Mouse (Mus musculus) heart, embryonic 11.5 days (tissue): Measurements from ENCODE around the gene Mrpl10. TPM values are rescaled to one million over a fixed set of nuclear protein-coding genes. Genes with fewer than 3 reads are reported as not detected.

ENCODE experiments used
- ATAC-seq: fragments of 200-750 bp; cut with Nextera tagmentation; replicated peaks from 2 replicates; pipeline ENCODE4 v1.8.0; 2017; ENCODE audit warnings: moderate library complexity; ENCODE audit not compliant: insufficient number of reproducible peaks, low FRiP score, low TSS enrichment
- H3K27ac ChIP-seq: fragments of 300-500 bp; sonication (generic); 2 replicates; pipeline ENCODE4 v1.5.1; 2014; ENCODE audit warnings: mild to moderate bottlenecking, low read depth, low read length
- H3K27me3 ChIP-seq: fragments of 300-500 bp; sonication (generic); 2 replicates; pipeline ENCODE4 v1.6.1; 2014; ENCODE audit warnings: mild to moderate bottlenecking, low read length, mixed read lengths; ENCODE audit not compliant: control insufficient read depth, insufficient read depth
- H3K36me3 ChIP-seq: fragments of 300-500 bp; sonication (generic); 2 replicates; pipeline ENCODE4 v1.6.1; 2014; ENCODE audit warnings: mild to moderate bottlenecking, low read length, moderate library complexity, mixed read lengths; ENCODE audit not compliant: control insufficient read depth, insufficient read depth
- H3K4me1 ChIP-seq: fragments of 300-500 bp; sonication (generic); 2 replicates; pipeline ENCODE4 v1.6.1; 2014; ENCODE audit warnings: low read length; ENCODE audit not compliant: control insufficient read depth, insufficient read depth
- H3K4me2 ChIP-seq: fragments of 300-500 bp; sonication (generic); 2 replicates; pipeline ENCODE4 v1.6.1; 2014; ENCODE audit warnings: mild to moderate bottlenecking, moderate library complexity
- H3K4me3 ChIP-seq: fragments of 300-500 bp; sonication (generic); 2 replicates; pipeline ENCODE4 v1.5.1; 2014; ENCODE audit warnings: low read depth, low read length
- H3K9ac ChIP-seq: fragments of 300-500 bp; sonication (generic); 2 replicates; pipeline ENCODE4 v1.6.1; 2014; ENCODE audit warnings: mild to moderate bottlenecking, low read depth, low read length, moderate library complexity
- H3K9me3 ChIP-seq: fragments of 300-500 bp; sonication (generic); replicated peaks from 2 replicates; pipeline ENCODE4 v1.6.1; 2016; ENCODE audit warnings: low read length; ENCODE audit not compliant: control insufficient read depth
- WGBS: fragments of 180-500 bp; shearing (Covaris S2); extraction: QIAGEN DNeasy Blood & Tissue Kit; methylation state at CpG from one replicate; pipeline ENCODE4 v1.1.7; 2014; ENCODE audit not compliant: insufficient replicate concordance; 5-methylcytosine and 5-hydroxymethylcytosine counted together
- polyA plus RNA-seq: library from polyadenylated mRNA; unstranded; fragments of >200 nt; fragmentation: Nextera tagmentation; extraction: Ambion mirVana; gene quantifications from 2 replicates; pipeline ENCODE4 v1.2.1, GENCODE M21; 2014

The Mrpl10 gene
- polyA plus RNA-seq: 83.9 and 87.2 TPM in 2 replicates

DNA sequence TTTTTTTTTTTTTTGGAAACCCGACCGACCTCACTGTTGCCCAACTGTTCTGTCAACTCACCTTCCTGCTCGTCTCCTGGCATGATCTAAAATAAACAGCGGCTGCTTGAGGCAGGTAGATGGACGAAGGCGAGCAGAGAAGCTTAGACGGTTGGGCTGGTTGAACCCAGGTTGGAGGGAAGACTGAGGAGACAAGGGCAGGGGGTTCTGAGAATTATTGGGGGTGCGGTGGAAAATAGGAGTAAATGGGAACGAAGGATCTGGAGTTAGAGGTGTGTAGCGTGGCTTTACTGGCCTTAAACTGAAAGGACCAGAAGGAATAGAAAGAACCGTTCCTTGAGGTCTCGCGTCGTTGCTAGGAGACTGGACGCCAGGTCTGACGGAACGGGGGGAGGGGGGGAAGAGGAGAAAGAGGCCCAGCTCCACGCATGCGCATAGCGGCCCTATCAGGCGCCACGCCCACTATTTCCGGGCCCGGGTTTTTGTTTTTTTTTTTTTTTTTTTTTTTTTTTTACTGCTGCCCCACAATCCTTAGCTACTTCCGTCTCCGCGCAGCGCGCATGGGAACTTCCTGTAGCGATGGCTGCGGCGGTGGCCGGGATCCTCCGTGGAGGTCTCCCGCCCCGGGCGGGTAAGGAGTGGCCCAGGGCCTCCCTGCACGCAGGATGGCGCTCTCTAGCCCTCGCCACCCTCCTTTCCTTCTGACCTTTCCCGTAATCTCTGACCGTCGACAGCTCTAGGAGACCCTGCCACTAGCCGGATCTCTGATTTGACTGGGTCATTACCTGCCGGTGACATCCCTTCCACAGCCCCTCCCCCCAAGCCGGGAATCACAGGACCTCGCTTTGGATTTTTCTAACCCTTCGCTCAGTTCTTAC, at the start of gene Mrpl10, which contains the start of gene Lrrc46:
Mrpl10 (plus strand) TSS at position 539 of the 878 bp plus-strand sequence.
Lrrc46 (minus strand) TSS at position 386 of the 878 bp plus-strand sequence.
- under 1% methylated on average over 41 of the region's 48 CpGs for WGBS
- H3K27me3 ChIP-seq: no peaks in the 10 kb centered on the region
- peak within 1 kb of the TSS; percentile 90 for H3K4me2 ChIP-seq
- peak; percentile 79 for ATAC-seq
- H3K9ac ChIP-seq: peak within 1 kb of the TSS; percentile 86
- peaks cover 4% of the 10 kb centered on the region for H3K36me3 ChIP-seq
- H3K4me1 ChIP-seq: peaks cover 7% of the 10 kb centered on the region; the same call in 1 of the 2 replicates
- H3K4me3 ChIP-seq: peak within 1 kb of the TSS; percentile 78
- H3K27ac ChIP-seq: 0 out of 2 replicates have a peak within 1 kb of the TSS, but pooled peaks have one; percentile 38
- H3K9me3 ChIP-seq: no peaks in the 10 kb centered on the region

GRCm38 (mm10) chr11:96992722-96993311, 48.5 kb upstream of the Mrpl10 start:
- no peak overlapping the region for H3K4me3 ChIP-seq
- no peak overlapping the region for H3K9ac ChIP-seq
- peaks cover 19% of the 10 kb centered on the region for H3K4me1 ChIP-seq
- no peak overlapping the region for H3K27ac ChIP-seq
- ATAC-seq: no peak
- 22% methylated on average over 8 of the region's 8 CpGs for WGBS
- H3K9me3 ChIP-seq: no peaks in the 10 kb centered on the region
- no peak overlapping the region for H3K4me2 ChIP-seq
- no peaks in the 10 kb centered on the region for H3K36me3 ChIP-seq
- H3K27me3 ChIP-seq: peaks cover 52% of the 10 kb centered on the region

DNA sequence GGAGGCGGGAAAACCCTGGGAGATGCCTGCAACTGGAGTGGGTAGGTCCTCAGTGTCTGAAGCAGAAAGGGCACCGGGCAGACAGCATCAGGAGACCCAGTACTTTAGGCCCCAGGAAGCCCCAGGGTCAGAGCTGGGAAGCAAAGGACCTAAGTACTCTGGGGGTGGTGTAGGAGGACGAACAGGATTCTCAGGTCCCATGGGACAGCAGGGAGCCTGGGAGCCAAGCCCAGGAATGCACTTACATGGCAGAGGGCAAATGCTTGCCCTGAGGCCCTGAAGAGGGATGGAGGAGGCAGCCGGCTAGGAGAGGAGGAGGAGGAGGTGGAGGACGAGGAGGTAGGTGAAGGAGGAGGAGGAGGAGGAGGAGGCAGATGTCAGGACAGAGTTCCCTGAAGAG, 46.3 kb upstream of the Mrpl10 start:
- no peaks in the 10 kb centered on the region for H3K36me3 ChIP-seq
- 29% methylated on average over 5 of the region's 5 CpGs for WGBS
- H3K4me2 ChIP-seq: no peak overlapping the region
- H3K9ac ChIP-seq: no peak overlapping the region
- H3K9me3 ChIP-seq: no peaks in the 10 kb centered on the region
- H3K4me1 ChIP-seq: 0 out of 2 replicates have a peak, but pooled peaks cover 13% of the 10 kb centered on the region
- H3K4me3 ChIP-seq: no peak overlapping the region
- H3K27me3 ChIP-seq: peaks cover 56% of the 10 kb centered on the region
- no peak overlapping the region for H3K27ac ChIP-seq
- ATAC-seq: no peak

GRCm38 (mm10) chr11:96995836-96996772, 45.3 kb upstream of the Mrpl10 start:
- no peaks in the 10 kb centered on the region for H3K36me3 ChIP-seq
- WGBS: 64% methylated on average over 15 of the region's 15 CpGs
- no peak overlapping the region for H3K4me2 ChIP-seq
- 0 out of 2 replicates have a peak, but pooled peaks cover 13% of the 10 kb centered on the region for H3K4me1 ChIP-seq
- no peak overlapping the region for H3K27ac ChIP-seq
- peaks cover 56% of the 10 kb centered on the region for H3K27me3 ChIP-seq
- no peaks in the 10 kb centered on the region for H3K9me3 ChIP-seq
- no peak overlapping the region for H3K4me3 ChIP-seq
- ATAC-seq: no peak
- H3K9ac ChIP-seq: no peak overlapping the region

GRCm38 (mm10) chr11:96996773-96997379, 44.5 kb upstream of the Mrpl10 start:
- H3K36me3 ChIP-seq: no peaks in the 10 kb centered on the region
- peak overlapping the region; percentile 36 for H3K4me3 ChIP-seq
- no peak overlapping the region for H3K27ac ChIP-seq
- H3K9ac ChIP-seq: peak overlapping the region; percentile 40
- no peak for ATAC-seq
- H3K4me2 ChIP-seq: peak overlapping the region; percentile 64
- peaks cover 64% of the 10 kb centered on the region for H3K27me3 ChIP-seq
- H3K4me1 ChIP-seq: 0 out of 2 replicates have a peak, but pooled peaks cover 13% of the 10 kb centered on the region
- H3K9me3 ChIP-seq: no peaks in the 10 kb centered on the region
- 11% methylated on average over 17 of the region's 17 CpGs for WGBS

DNA sequence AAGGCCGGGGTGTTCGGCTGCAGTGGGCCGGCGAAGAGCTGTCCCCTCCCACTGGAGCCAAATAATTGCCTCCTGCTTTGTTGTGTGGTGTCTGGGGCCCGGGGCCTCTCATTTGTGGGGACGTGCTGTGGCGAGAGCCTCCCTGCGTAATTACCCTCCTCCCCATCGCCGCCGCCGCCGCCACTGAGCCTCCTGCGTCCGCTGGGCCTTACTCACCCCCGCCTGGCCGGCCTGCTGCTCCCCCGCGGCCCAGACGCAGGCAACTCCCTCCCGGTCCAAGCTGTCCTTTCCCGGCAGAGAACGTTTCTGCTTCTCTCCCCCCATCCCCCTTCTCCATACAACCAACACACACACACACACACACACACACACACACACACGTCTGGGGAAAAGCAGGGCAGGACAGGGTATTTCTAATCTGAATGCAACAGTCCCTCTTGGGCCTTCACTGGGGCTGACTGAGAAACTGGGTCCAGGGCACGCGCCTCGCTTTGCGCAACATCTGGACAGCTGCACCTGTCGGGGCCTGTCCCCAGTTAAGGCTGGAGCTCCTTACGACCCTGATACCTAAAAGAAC, 43.9 kb upstream of the Mrpl10 start:
- Histone ChIP-seq H3K27ac (no peak overlapping the region), H3K9me3 (no peaks in the 10 kb centered on the region), H3K9ac (peak overlapping the region; percentile 40), H3K4me3 (peak overlapping the region; percentile 36), H3K4me2 (peak overlapping the region; percentile 64), H3K4me1 (0 out of 2 replicates have a peak, but pooled peaks cover 9% of the 10 kb centered on the region), H3K36me3 (no peaks in the 10 kb centered on the region), H3K27me3 (peaks cover 66% of the 10 kb centered on the region)
- no peak for ATAC-seq
- WGBS: 4% methylated on average over 30 of the region's 30 CpGs

DNA sequence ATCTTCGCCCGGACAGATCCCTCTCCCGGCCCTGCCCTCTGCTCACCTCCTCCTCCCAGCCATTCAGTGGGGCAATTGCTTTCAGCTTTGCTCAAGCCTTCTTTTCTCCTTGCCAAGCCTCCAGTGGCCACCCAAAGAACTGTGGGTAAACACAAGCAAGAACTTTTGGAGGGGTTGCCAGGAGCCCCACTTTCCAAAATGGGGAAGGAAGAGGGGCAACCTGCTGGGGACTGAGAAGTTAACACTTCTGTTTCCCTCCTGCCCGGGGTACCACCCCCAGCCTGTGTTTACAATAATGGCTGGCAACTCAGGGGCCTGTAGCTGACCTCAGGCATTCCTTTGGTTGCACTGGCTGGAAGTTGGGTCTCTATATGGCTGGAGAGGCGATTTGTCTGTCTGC, 38.2 kb upstream of the Mrpl10 start:
- no peaks in the 10 kb centered on the region for H3K36me3 ChIP-seq
- H3K4me3 ChIP-seq: no peak overlapping the region
- no peak overlapping the region for H3K27ac ChIP-seq
- 36% methylated on average over 5 of the region's 5 CpGs for WGBS
- no peak overlapping the region for H3K4me2 ChIP-seq
- H3K27me3 ChIP-seq: peaks cover 42% of the 10 kb centered on the region
- H3K9me3 ChIP-seq: no peaks in the 10 kb centered on the region
- no peak overlapping the region for H3K9ac ChIP-seq
- no peaks in the 10 kb centered on the region for H3K4me1 ChIP-seq
- no peak for ATAC-seq
